Mouse (Mus musculus) thymus, adult 2 months (tissue): Measurements from ENCODE around the gene Nkiras1.

Experiments
- CTCF ChIP-seq: fragments of 200-500 bp; IDR thresholded peaks from 2 replicates; pipeline ENCODE4 v1.5.1; 2012; ENCODE audit warnings: mild to moderate bottlenecking, control low read depth, low read length, moderate library complexity, borderline replicate concordance; ENCODE audit not compliant: control insufficient read depth, poor library complexity, insufficient read depth; ENCODE audit errors: extremely low read depth
- POLR2A ChIP-seq: fragments of 200-500 bp; IDR thresholded peaks from 2 replicates; pipeline ENCODE4 v1.6.1; 2012; ENCODE audit warnings: mild to moderate bottlenecking, low read length, control low read depth, moderate library complexity; ENCODE audit not compliant: control insufficient read depth, poor library complexity, insufficient read depth; ENCODE audit errors: extremely low read depth

GRCm38 (mm10) chr14:18237381-18237780 lies 33.6 kb upstream of the Nkiras1 start:
- TF ChIP-seq CTCF (no peak), POLR2A (no peak)
